Mouse (Mus musculus): ENCODE measurements around the gene Gm20388. TPM values are rescaled to one million over a fixed set of nuclear protein-coding genes. Genes with fewer than 3 reads are reported as not detected.

The Gm20388 gene
- polyA plus RNA-seq, 1 experiment: 49.7 TPM

DNA sequence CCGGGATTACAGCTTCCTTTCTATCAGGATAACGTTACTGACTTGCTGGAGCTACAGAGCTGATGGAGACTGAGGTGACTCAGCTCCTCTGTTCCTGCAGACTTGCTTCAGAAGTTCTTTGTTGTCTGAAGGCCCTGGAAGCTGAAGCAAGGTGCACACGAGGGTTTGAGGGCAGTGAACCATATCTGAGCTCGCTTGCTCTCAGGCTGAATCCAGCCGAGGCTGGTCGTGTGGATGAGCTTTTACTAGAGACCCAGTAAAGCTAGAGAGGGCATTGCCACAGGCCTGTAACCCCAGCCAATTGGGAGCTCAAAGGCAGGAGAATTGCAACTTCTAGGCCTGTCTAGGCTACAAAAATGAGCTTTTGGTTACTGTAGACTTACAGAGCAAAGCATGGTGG lies 1797.8 kb downstream of the Gm20388 start:
- 32% methylated on average over 6 of the region's 6 CpGs for WGBS
- H3K4me3 ChIP-seq (ENCODE audit: insufficient read depth, low read depth, low read length): no peak overlapping the region
- TF ChIP-seq CTCF (conservative IDR thresholded peaks at IDR 0.05; ENCODE audit: insufficient read depth, insufficient read length, low read depth, low read length) (no peak), POLR2A (IDR thresholded peaks at IDR 0.05; ENCODE audit: low read depth, low read length) (no peak)
- H3K27me3 ChIP-seq (replicated peaks; ENCODE audit: control insufficient read depth, insufficient read depth, low read length): no peaks in the 10 kb centered on the region
- H3K27ac ChIP-seq (ENCODE audit: insufficient read depth, low read depth, low read length): no peak overlapping the region
- no peaks in the 10 kb centered on the region for H3K4me1 ChIP-seq (ENCODE audit: control insufficient read depth, insufficient read depth, low read length)
- H3K36me3 ChIP-seq (ENCODE audit: control insufficient read depth, insufficient read depth, low read length): no peaks in the 10 kb centered on the region
- DNase-seq: peak; percentile 80

DNA sequence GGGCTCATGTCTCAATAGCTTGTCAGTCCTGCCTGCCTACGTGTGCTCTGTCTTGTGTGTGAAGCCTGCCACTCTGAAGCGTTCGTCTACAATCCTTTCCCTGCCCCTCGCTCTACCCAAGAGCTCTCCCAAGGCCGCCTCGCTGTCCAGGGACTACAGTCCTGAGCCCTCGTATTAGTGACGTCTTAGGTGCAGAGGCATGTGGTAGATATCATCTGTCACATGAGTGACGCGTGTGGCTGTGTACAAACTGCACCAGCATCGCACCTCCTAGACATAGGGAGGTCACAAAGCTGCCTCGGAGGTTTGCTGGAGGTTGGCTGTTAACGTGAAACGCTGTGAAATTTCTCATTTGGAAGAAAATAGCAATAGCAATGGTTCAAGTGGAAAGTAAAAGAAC lies 1806.9 kb downstream of the Gm20388 start:
- Histone ChIP-seq H3K36me3 (ENCODE audit: control insufficient read depth, insufficient read depth, low read length) (no peaks in the 10 kb centered on the region), H3K4me3 (ENCODE audit: insufficient read depth, low read depth, low read length) (no peak overlapping the region), H3K27me3 (replicated peaks; ENCODE audit: control insufficient read depth, insufficient read depth, low read length) (no peaks in the 10 kb centered on the region), H3K27ac (ENCODE audit: insufficient read depth, low read depth, low read length) (no peak overlapping the region), H3K4me1 (ENCODE audit: control insufficient read depth, insufficient read depth, low read length) (no peaks in the 10 kb centered on the region)
- 49% methylated on average over 14 of the region's 14 CpGs for WGBS
- DNase-seq: no peak
- TF ChIP-seq POLR2A (IDR thresholded peaks at IDR 0.05; ENCODE audit: low read depth, low read length) (no peak), CTCF (conservative IDR thresholded peaks at IDR 0.05; ENCODE audit: insufficient read depth, insufficient read length, low read depth, low read length) (no peak)

GRCm38 (mm10) chr8:121717982-121718425 lies 1807.4 kb downstream of the Gm20388 start:
- H3K4me1 ChIP-seq (ENCODE audit: control insufficient read depth, insufficient read depth, low read length): no peaks in the 10 kb centered on the region
- no peak for TF ChIP-seq POLR2A (IDR thresholded peaks at IDR 0.05; ENCODE audit: low read depth, low read length)
- peak; percentile 88 for TF ChIP-seq CTCF (conservative IDR thresholded peaks at IDR 0.05; ENCODE audit: insufficient read depth, insufficient read length, low read depth, low read length)
- H3K36me3 ChIP-seq (ENCODE audit: control insufficient read depth, insufficient read depth, low read length): no peaks in the 10 kb centered on the region
- no peak overlapping the region for H3K27ac ChIP-seq (ENCODE audit: insufficient read depth, low read depth, low read length)
- H3K4me3 ChIP-seq (ENCODE audit: insufficient read depth, low read depth, low read length): no peak overlapping the region
- WGBS: 20% methylated on average over 12 of the region's 12 CpGs
- peak; percentile 89 for DNase-seq
- no peaks in the 10 kb centered on the region for H3K27me3 ChIP-seq (replicated peaks; ENCODE audit: control insufficient read depth, insufficient read depth, low read length)

- TF ChIP-seq CTCF (conservative IDR thresholded peaks at IDR 0.05; ENCODE audit: insufficient read depth, insufficient read length, low read depth, low read length) (no peak), POLR2A (IDR thresholded peaks at IDR 0.05; ENCODE audit: low read depth, low read length) (no peak)
- H3K27me3 ChIP-seq (replicated peaks; ENCODE audit: control insufficient read depth, insufficient read depth, low read length): no peaks in the 10 kb centered on the region
- no peak overlapping the region for H3K27ac ChIP-seq (ENCODE audit: insufficient read depth, low read depth, low read length)
- no peak for DNase-seq
- no peaks in the 10 kb centered on the region for H3K4me1 ChIP-seq (ENCODE audit: control insufficient read depth, insufficient read depth, low read length)
- no peaks in the 10 kb centered on the region for H3K36me3 ChIP-seq (ENCODE audit: control insufficient read depth, insufficient read depth, low read length)
- H3K4me3 ChIP-seq (ENCODE audit: insufficient read depth, low read depth, low read length): no peak overlapping the region
- WGBS: 51% methylated on average over 6 of the region's 6 CpGs
Measured at GRCm38 (mm10) chr8:121718925-121719324, 1808.3 kb downstream of the Gm20388 start.

- no peak for DNase-seq
- Histone ChIP-seq H3K36me3 (ENCODE audit: control insufficient read depth, insufficient read depth, low read length) (no peaks in the 10 kb centered on the region), H3K4me3 (ENCODE audit: insufficient read depth, low read depth, low read length) (no peak overlapping the region), H3K27me3 (replicated peaks; ENCODE audit: control insufficient read depth, insufficient read depth, low read length) (no peaks in the 10 kb centered on the region), H3K4me1 (ENCODE audit: control insufficient read depth, insufficient read depth, low read length) (no peaks in the 10 kb centered on the region), H3K27ac (ENCODE audit: insufficient read depth, low read depth, low read length) (no peak overlapping the region)
- TF ChIP-seq CTCF (conservative IDR thresholded peaks at IDR 0.05; ENCODE audit: insufficient read depth, insufficient read length, low read depth, low read length) (no peak), POLR2A (IDR thresholded peaks at IDR 0.05; ENCODE audit: low read depth, low read length) (no peak)
- WGBS: 52% methylated on average over 6 of the region's 6 CpGs
Measured at GRCm38 (mm10) chr8:121721072-121721471, 1810.4 kb downstream of the Gm20388 start.

- 54% methylated on average over 12 of the region's 12 CpGs for WGBS
- DNase-seq: no peak
- H3K4me1 ChIP-seq (ENCODE audit: control insufficient read depth, insufficient read depth, low read length): no peaks in the 10 kb centered on the region
- TF ChIP-seq CTCF (conservative IDR thresholded peaks at IDR 0.05; ENCODE audit: insufficient read depth, insufficient read length, low read depth, low read length) (no peak), POLR2A (IDR thresholded peaks at IDR 0.05; ENCODE audit: low read depth, low read length) (no peak)
- no peak overlapping the region for H3K27ac ChIP-seq (ENCODE audit: insufficient read depth, low read depth, low read length)
- no peaks in the 10 kb centered on the region for H3K36me3 ChIP-seq (ENCODE audit: control insufficient read depth, insufficient read depth, low read length)
- no peaks in the 10 kb centered on the region for H3K27me3 ChIP-seq (replicated peaks; ENCODE audit: control insufficient read depth, insufficient read depth, low read length)
- H3K4me3 ChIP-seq (ENCODE audit: insufficient read depth, low read depth, low read length): no peak overlapping the region
Measured at GRCm38 (mm10) chr8:121723846-121724245, 1813.2 kb downstream of the Gm20388 start.

- 60% methylated on average over 3 of the region's 3 CpGs for WGBS
- no peaks in the 10 kb centered on the region for H3K4me1 ChIP-seq (ENCODE audit: control insufficient read depth, insufficient read depth, low read length)
- no peaks in the 10 kb centered on the region for H3K36me3 ChIP-seq (ENCODE audit: control insufficient read depth, insufficient read depth, low read length)
- no peak overlapping the region for H3K27ac ChIP-seq (ENCODE audit: insufficient read depth, low read depth, low read length)
- no peak overlapping the region for H3K4me3 ChIP-seq (ENCODE audit: insufficient read depth, low read depth, low read length)
- peaks cover 3% of the 10 kb centered on the region; the same call in 1 of the 2 replicates for H3K27me3 ChIP-seq (replicated peaks; ENCODE audit: control insufficient read depth, insufficient read depth, low read length)
- DNase-seq: no peak
- no peak for TF ChIP-seq POLR2A (IDR thresholded peaks at IDR 0.05; ENCODE audit: low read depth, low read length)
- no peak for TF ChIP-seq CTCF (conservative IDR thresholded peaks at IDR 0.05; ENCODE audit: insufficient read depth, insufficient read length, low read depth, low read length)
Measured at GRCm38 (mm10) chr8:121727164-121727563, 1816.5 kb downstream of the Gm20388 start.

Measured in kidney, adult 2 months (tissue).